Mouse (Mus musculus) CH12.LX (cell line): Measurements from ENCODE around the gene Slc6a2. TPM values are rescaled to one million over a fixed set of nuclear protein-coding genes. Genes with fewer than 3 reads are reported as not detected.

ENCODE experiments used
- DNase-seq: peaks from one replicate; pipeline ENCODE4 v3.0.0-alpha.2; 2013; ENCODE audit errors: extremely low read depth
- H3K27ac ChIP-seq: 2 replicates; pipeline ENCODE4 v1.5.1; 2012; ENCODE audit warnings: low read depth, mild to moderate bottlenecking, control low read depth, moderate library complexity; ENCODE audit not compliant: insufficient read depth
- H3K27me3 ChIP-seq: replicated peaks from 2 replicates; pipeline ENCODE3; 2012; ENCODE audit warnings: inconsistent platforms
- H3K36me3 ChIP-seq, 2 experiments: replicated peaks in 1 of 2; 2 replicates each; pipeline versions ENCODE3 to v1.6.1; 2012; ENCODE audit warnings: inconsistent platforms in 1 of 2, low read length in 1 of 2, mild to moderate bottlenecking in 1 of 2, mixed read lengths in 1 of 2, moderate library complexity in 1 of 2; ENCODE audit not compliant: control insufficient read depth in 1 of 2, insufficient read depth in 1 of 2
- H3K4me1 ChIP-seq, 2 experiments: 2 replicates each; pipeline ENCODE4 v1.6.1; 2012; ENCODE audit warnings: inconsistent platforms in 1 of 2, moderate library complexity in 1 of 2; ENCODE audit not compliant: insufficient read depth in 2 of 2, control insufficient read depth in 1 of 2
- H3K4me2 ChIP-seq: 2 replicates; pipeline ENCODE4 v1.6.1; 2012; ENCODE audit warnings: low read depth, mild to moderate bottlenecking, control low read depth; ENCODE audit not compliant: poor library complexity, insufficient read depth, severe bottlenecking
- H3K4me3 ChIP-seq, 3 experiments: fragments of 150-350 bp in 1 of 3; sonication (generic) in 1 of 3; replicated peaks in 1 of 3; 2 replicates each; pipeline versions ENCODE3 to v1.5.1; 2011 to 2012; ENCODE audit warnings: low read depth in 2 of 3, low read length in 2 of 3, mild to moderate bottlenecking in 2 of 3, moderate library complexity in 2 of 3, control low read depth in 1 of 3, improper control_type of control experiment in 1 of 3, inconsistent platforms in 1 of 3, mixed read lengths in 1 of 3; ENCODE audit not compliant: poor library complexity in 1 of 3
- H3K79me2 ChIP-seq: replicated peaks from 2 replicates; pipeline ENCODE4 v1.6.1; 2012; ENCODE audit warnings: mild to moderate bottlenecking, moderate library complexity; ENCODE audit not compliant: control insufficient read depth, poor library complexity, insufficient read depth, severe bottlenecking; ENCODE audit errors: extremely low read depth
- H3K9ac ChIP-seq: 2 replicates; pipeline ENCODE4 v1.6.1; 2012; ENCODE audit warnings: low read depth, mild to moderate bottlenecking, control low read depth, moderate library complexity; ENCODE audit not compliant: insufficient read depth
- H3K9me3 ChIP-seq: replicated peaks from 2 replicates; pipeline ENCODE3; 2012; ENCODE audit warnings: low read length, inconsistent platforms, mixed read lengths
- BHLHE40 ChIP-seq: IDR thresholded peaks from 2 replicates; pipeline ENCODE4 v1.6.1; 2011; ENCODE audit warnings: mild to moderate bottlenecking, low read depth, low read length, improper control_type of control experiment
- CHD2 ChIP-seq: IDR thresholded peaks from 2 replicates; pipeline ENCODE4 v1.6.1; 2011; ENCODE audit warnings: low read length, improper control_type of control experiment
- E2F4 ChIP-seq: IDR thresholded peaks from 2 replicates; pipeline ENCODE4 v1.6.1; 2011; ENCODE audit warnings: low read depth, low read length, improper control_type of control experiment; ENCODE audit not compliant: insufficient replicate concordance
- EP300 ChIP-seq: IDR thresholded peaks from 2 replicates; pipeline ENCODE4 v1.6.1; 2011; ENCODE audit warnings: low read length, improper control_type of control experiment
- ETS1 ChIP-seq: conservative IDR thresholded peaks from 2 replicates; pipeline ENCODE4 v1.6.1; 2012; ENCODE audit warnings: low read depth, mild to moderate bottlenecking, inconsistent platforms, low read length, improper control_type of control experiment, moderate library complexity
- GABPA ChIP-seq: IDR thresholded peaks from 2 replicates; pipeline ENCODE4 v1.6.1; 2012; ENCODE audit warnings: low read depth, low read length, improper control_type of control experiment, inconsistent platforms; ENCODE audit not compliant: insufficient replicate concordance
- JUN ChIP-seq: IDR thresholded peaks from 2 replicates; pipeline ENCODE4 v1.6.1; 2011; ENCODE audit warnings: low read depth, mild to moderate bottlenecking, low read length, improper control_type of control experiment, moderate library complexity; ENCODE audit not compliant: insufficient read depth
- JUND ChIP-seq: conservative IDR thresholded peaks from 2 replicates; pipeline ENCODE4 v1.6.1; 2011; ENCODE audit warnings: low read depth, low read length, improper control_type of control experiment
- KAT2A ChIP-seq: IDR thresholded peaks from 2 replicates; pipeline ENCODE4 v1.6.1; 2012; ENCODE audit warnings: low read length, improper control_type of control experiment, inconsistent platforms; ENCODE audit not compliant: insufficient replicate concordance
- MAFK ChIP-seq: IDR thresholded peaks from 2 replicates; pipeline ENCODE4 v1.6.1; 2011; ENCODE audit warnings: low read length, improper control_type of control experiment; ENCODE audit not compliant: insufficient replicate concordance
- MXI1 ChIP-seq: IDR thresholded peaks from 2 replicates; pipeline ENCODE4 v1.6.1; 2011; ENCODE audit warnings: mild to moderate bottlenecking, low read depth, low read length, improper control_type of control experiment
- MYC ChIP-seq: IDR thresholded peaks from 2 replicates; pipeline ENCODE4 v1.6.1; 2011; ENCODE audit warnings: low read depth, mild to moderate bottlenecking, improper control_type of control experiment, low read length
- NELFE ChIP-seq: IDR thresholded peaks from 2 replicates; pipeline ENCODE4 v1.6.1; 2011; ENCODE audit warnings: low read depth, low read length, improper control_type of control experiment
- PAX5 ChIP-seq: IDR thresholded peaks from 2 replicates; pipeline ENCODE4 v1.6.1; 2012; ENCODE audit warnings: low read length, inconsistent platforms, mixed read lengths
- RAD21 ChIP-seq: IDR thresholded peaks from 2 replicates; pipeline ENCODE4 v1.6.1; 2011; ENCODE audit warnings: low read depth, mild to moderate bottlenecking, low read length, improper control_type of control experiment, moderate library complexity
- RCOR1 ChIP-seq: conservative IDR thresholded peaks from 2 replicates; pipeline ENCODE4 v1.6.1; 2012; ENCODE audit warnings: low read depth, mild to moderate bottlenecking, inconsistent platforms, low read length, improper control_type of control experiment
- SIN3A ChIP-seq: IDR thresholded peaks from 2 replicates; pipeline ENCODE4 v1.6.1; 2012; ENCODE audit warnings: low read length, improper control_type of control experiment, inconsistent platforms
- UBTF ChIP-seq: IDR thresholded peaks from 2 replicates; pipeline ENCODE4 v1.6.1; 2012; ENCODE audit warnings: low read depth, mild to moderate bottlenecking, inconsistent platforms, low read length, improper control_type of control experiment, moderate library complexity
- ZC3H11A ChIP-seq: IDR thresholded peaks from 2 replicates; pipeline ENCODE4 v1.6.1; 2012; ENCODE audit warnings: low read depth, mild to moderate bottlenecking, inconsistent platforms, low read length, improper control_type of control experiment
- ZMIZ1 ChIP-seq: IDR thresholded peaks from 2 replicates; pipeline ENCODE4 v1.6.1; 2012; ENCODE audit warnings: low read depth, mild to moderate bottlenecking, inconsistent platforms, low read length, improper control_type of control experiment
- ZNF384 ChIP-seq: IDR thresholded peaks from 2 replicates; pipeline ENCODE4 v1.6.1; 2012; ENCODE audit warnings: low read depth, low read length, improper control_type of control experiment, inconsistent platforms
- dilution Hi-C: fragments of 300-500 bp; cut with MboI; formaldehyde crosslinking; loops from 2 replicates; pipeline ENCODE4 v1.14.3; 2020; ENCODE audit warnings: low sequenced_read_pairs; ENCODE audit not compliant: extremely low pct_unique_long_range_greater_than_20kb, extremely low pct_ligation_motif_present
- in situ Hi-C: fragments of 300-500 bp; cut with MboI; formaldehyde crosslinking; loops from 3 replicates; pipeline ENCODE4 v1.14.3; 2019; ENCODE audit warnings: low sequenced_read_pairs, low pct_ligation_motif_present, low pct_unique_long_range_greater_than_20kb, mixed read lengths
- polyA plus RNA-seq: library from polyadenylated mRNA; unstranded; fragments of >175 nt; gene quantifications from 2 replicates; pipeline ENCODE4 v1.2.1, GENCODE M21; 2012; ENCODE audit warnings: low read depth; ENCODE audit not compliant: insufficient read length
- total RNA-seq, 2 experiments: library from RNA; depleted of rRNA; stranded (reverse); fragments of 300-350 nt in 1 of 2; fragments of >200 nt in 1 of 2; gene quantifications; 2 replicates each; pipeline ENCODE4 v1.2.3; 2012 to 2014

The Slc6a2 gene
- total and polyA plus RNA-seq, 3 experiments = not detected

GRCm38 (mm10) chr8:93040256-93040655 lies 80.4 kb downstream of the Slc6a2 start:
- dilution Hi-C loops (no loop called here), in situ Hi-C loops (no loop called here)
- H3K9ac ChIP-seq = no peak overlapping the region
- no peaks in the 10 kb centered on the region for H3K9me3 ChIP-seq
- H3K4me3 ChIP-seq = no peak overlapping the region
- no peaks in the 10 kb centered on the region for H3K36me3 ChIP-seq
- H3K27ac ChIP-seq = no peak overlapping the region
- no peaks in the 10 kb centered on the region for H3K4me1 ChIP-seq
- TF ChIP-seq JUN = no peak
- TF ChIP-seq CHD2 = no peak
- no peaks in the 10 kb centered on the region for H3K79me2 ChIP-seq
- H3K4me2 ChIP-seq = no peak overlapping the region
- no peaks in the 10 kb centered on the region for H3K27me3 ChIP-seq
- no peak for DNase-seq

DNA sequence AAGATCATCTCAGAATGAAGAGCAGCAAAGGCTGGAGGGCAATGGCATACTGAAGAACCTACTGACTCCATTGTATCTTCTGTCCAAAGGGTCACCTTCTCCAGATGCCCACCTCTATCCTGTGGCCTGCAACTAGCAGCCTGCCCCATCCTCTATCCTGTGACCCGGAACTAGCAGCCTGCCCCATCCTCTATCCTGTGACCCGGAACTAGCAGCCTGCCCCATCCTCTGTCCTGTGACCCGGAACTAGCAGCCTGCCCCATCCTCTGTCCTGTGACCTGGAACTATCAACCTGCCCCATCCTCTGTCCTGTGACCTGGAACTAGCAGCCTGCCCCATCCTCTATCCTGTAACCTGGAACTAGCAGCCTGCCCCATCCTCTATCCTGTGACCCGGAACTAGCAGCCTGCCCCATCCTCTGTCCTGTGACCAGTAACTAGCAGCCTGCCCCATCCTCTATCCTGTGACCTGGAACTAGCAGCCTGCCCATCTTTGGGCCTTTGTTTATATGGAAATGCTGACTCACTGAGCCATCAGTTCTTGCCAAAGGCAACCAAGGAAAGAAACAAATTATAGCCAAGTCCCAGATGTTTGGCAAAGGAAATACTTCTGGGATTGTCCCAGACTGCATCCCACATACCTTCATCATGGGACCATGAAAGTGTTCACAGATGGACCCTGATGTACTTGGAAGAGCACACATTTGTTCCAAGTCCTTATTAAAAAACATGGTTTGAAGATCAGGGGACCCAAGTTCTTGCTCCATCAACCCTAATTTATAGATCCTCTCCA lies 81.1 kb downstream of the Slc6a2 start:
- in situ Hi-C loops = no loop called here

DNA sequence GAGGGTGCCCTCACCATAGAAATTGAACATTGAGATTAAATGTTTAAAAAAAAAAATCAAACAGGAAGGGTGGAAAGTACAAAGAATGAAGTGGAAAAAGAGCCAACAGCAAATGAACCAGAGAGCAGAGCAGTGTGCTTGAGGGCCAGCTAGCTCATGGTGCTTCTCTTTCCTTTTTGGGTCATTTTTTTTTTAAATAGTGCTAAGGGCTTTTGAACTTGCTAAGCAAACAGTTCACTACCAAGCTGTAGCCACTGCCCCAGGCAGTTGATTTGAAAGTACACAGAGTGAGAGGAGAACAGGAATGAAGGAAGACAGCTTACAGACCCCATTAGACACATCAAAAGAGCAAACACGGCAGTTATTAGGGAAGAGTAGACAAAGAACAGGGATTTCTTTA lies 83.2 kb downstream of the Slc6a2 start:
- in situ Hi-C loops = no loop called here
- TF ChIP-seq JUND = no peak
- TF ChIP-seq CHD2 = no peak
- no peak for TF ChIP-seq ZMIZ1
- no peak for TF ChIP-seq E2F4
- TF ChIP-seq BHLHE40 = no peak
- no peak for TF ChIP-seq GABPA
- TF ChIP-seq ETS1 = no peak
- no peak for TF ChIP-seq PAX5
- TF ChIP-seq KAT2A = no peak
- no peak for TF ChIP-seq RCOR1
- TF ChIP-seq EP300 = no peak
- TF ChIP-seq SIN3A = no peak
- no peak for TF ChIP-seq MAFK
- no peak for TF ChIP-seq RAD21
- no peak for TF ChIP-seq MYC
- TF ChIP-seq UBTF = no peak

More for the DNA sequence above, 81.1 kb downstream of the Slc6a2 start:
- H3K9ac ChIP-seq = no peak overlapping the region
- no peak overlapping the region for H3K4me2 ChIP-seq
- no peak overlapping the region for H3K27ac ChIP-seq
- no peak for DNase-seq
- H3K4me3 ChIP-seq = no peak overlapping the region
- no peaks in the 10 kb centered on the region for H3K9me3 ChIP-seq
- H3K79me2 ChIP-seq = no peaks in the 10 kb centered on the region
- no peaks in the 10 kb centered on the region for H3K36me3 ChIP-seq
- dilution Hi-C loops = no loop called here
- no peaks in the 10 kb centered on the region for H3K4me1 ChIP-seq
- TF ChIP-seq SIN3A (no peak), NELFE (no peak), ZC3H11A (no peak), ZNF384 (no peak), MXI1 (no peak)
- no peaks in the 10 kb centered on the region for H3K27me3 ChIP-seq

More for the DNA sequence above, 83.2 kb downstream of the Slc6a2 start:
- DNase-seq = no peak
- Histone ChIP-seq H3K27ac (no peak overlapping the region), H3K9me3 (peaks cover 2% of the 10 kb centered on the region), H3K36me3 (no peaks in the 10 kb centered on the region), H3K79me2 (no peaks in the 10 kb centered on the region), H3K4me2 (no peak overlapping the region), H3K9ac (no peak overlapping the region), H3K4me1 (no peaks in the 10 kb centered on the region), H3K27me3 (no peaks in the 10 kb centered on the region), H3K4me3 (no peak overlapping the region)
- dilution Hi-C loops = no loop called here
